Mouse (Mus musculus) kidney, embryonic 16.5 days (tissue): ENCODE results near the gene Zfp64. TPM values are rescaled to one million over a fixed set of nuclear protein-coding genes. Genes with fewer than 3 reads are reported as not detected.

ENCODE experiments used
- ATAC-seq: fragments of 200-750 bp; cut with Nextera tagmentation; 2 replicates; pipeline ENCODE4 v1.8.0; 2017; ENCODE audit warnings: moderate TSS enrichment; ENCODE audit not compliant: low FRiP score, low TSS enrichment
- H3K27ac ChIP-seq: fragments of 300-500 bp; sonication (generic); 2 replicates; pipeline ENCODE4 v1.5.1; 2014; ENCODE audit warnings: low read length
- H3K27me3 ChIP-seq: fragments of 300-500 bp; sonication (generic); 2 replicates; pipeline ENCODE4 v1.6.1; 2014; ENCODE audit warnings: low read length, control low read depth, mixed read lengths; ENCODE audit not compliant: insufficient read depth
- H3K36me3 ChIP-seq: fragments of 300-500 bp; sonication (generic); 2 replicates; pipeline ENCODE4 v1.6.1; 2014; ENCODE audit warnings: low read length, control low read depth, mixed read lengths; ENCODE audit not compliant: insufficient read depth
- H3K4me1 ChIP-seq: fragments of 300-500 bp; sonication (generic); 2 replicates; pipeline ENCODE4 v1.6.1; 2014; ENCODE audit warnings: low read length, control low read depth, mixed read lengths; ENCODE audit not compliant: insufficient read depth
- H3K4me2 ChIP-seq: fragments of 300-500 bp; sonication (generic); replicated peaks from 2 replicates; pipeline ENCODE4 v1.6.1; 2014; ENCODE audit warnings: low read depth, low read length
- H3K4me3 ChIP-seq: fragments of 300-500 bp; sonication (generic); 2 replicates; pipeline ENCODE4 v1.5.1; 2014; ENCODE audit warnings: mild to moderate bottlenecking, low read length
- H3K9ac ChIP-seq: fragments of 300-500 bp; sonication (generic); replicated peaks from 2 replicates; pipeline ENCODE4 v1.6.1; 2014; ENCODE audit warnings: low read length
- H3K9me3 ChIP-seq: fragments of 300-500 bp; sonication (generic); 2 replicates; pipeline ENCODE4 v1.6.1; 2016; ENCODE audit warnings: low read length, control low read depth
- WGBS: fragments of 180-500 bp; shearing (Covaris S2); extraction: QIAGEN DNeasy Blood & Tissue Kit; methylation state at CpG from one replicate; pipeline ENCODE4 v1.1.7; 2014; 5-methylcytosine and 5-hydroxymethylcytosine counted together
- polyA plus RNA-seq: library from polyadenylated mRNA; unstranded; fragments of >200 nt; fragmentation: Nextera tagmentation; extraction: Ambion mirVana; gene quantifications from 2 replicates; pipeline ENCODE4 v1.2.1, GENCODE M21; 2015

The Zfp64 gene
- 30.1 and 33.0 TPM in 2 replicates for polyA plus RNA-seq

DNA sequence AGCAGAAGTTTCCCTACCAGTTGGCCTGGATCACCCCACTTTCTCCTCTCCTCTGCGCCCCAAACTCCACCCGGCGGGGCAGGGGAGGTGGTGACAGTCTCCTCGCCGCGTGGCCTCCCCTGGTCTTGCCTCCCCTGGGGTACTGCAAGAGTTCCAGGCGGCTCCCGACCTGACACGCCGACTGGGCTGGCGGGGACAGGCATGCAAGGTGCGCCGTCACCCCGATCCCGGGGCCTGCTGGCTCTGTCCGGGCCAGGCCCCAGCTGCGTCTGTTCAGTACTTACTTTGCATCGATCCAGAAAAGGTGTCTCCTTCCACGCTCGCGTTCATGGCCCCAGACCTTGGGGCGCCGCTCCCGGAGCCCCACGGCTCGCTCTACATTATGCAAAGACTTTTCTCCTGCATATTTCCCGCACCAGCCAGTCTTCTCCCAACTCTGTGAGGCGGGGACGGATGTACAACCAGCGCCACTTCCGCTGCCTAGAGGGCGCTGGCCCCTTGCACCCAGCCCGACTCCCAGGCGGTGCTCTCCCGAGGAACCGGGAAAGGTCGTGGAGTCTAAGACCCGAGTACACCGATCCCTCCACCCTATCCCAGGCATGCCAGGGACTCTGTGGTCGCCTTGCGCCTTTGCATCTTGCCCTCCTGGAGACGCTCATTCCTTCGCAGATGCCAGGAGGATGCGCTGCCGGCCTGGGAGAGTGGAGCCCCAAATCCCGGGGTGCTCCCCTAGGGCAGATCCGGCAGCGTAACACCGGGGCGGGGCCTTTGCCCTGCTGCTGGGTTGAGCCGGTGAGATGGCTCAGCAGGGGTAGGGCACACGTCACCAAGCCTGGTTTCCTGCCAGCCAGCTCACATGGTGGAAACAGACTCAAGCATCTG lies at the start of gene Zfp64:
Gene Zfp64, minus strand, starts transcription at position 753 of the 882 bp plus-strand sequence.
- H3K4me2 ChIP-seq, result peak within 1 kb of the TSS; percentile 93
- H3K27me3 ChIP-seq, result no peaks in the 10 kb centered on the region
- under 1% methylated on average over 52 of the region's 52 CpGs for WGBS
- H3K4me3 ChIP-seq, result peak within 1 kb of the TSS; percentile 88
- H3K4me1 ChIP-seq, result peaks cover 18% of the 10 kb centered on the region
- H3K9ac ChIP-seq, result peak within 1 kb of the TSS; percentile 91
- H3K9me3 ChIP-seq, result no peaks in the 10 kb centered on the region
- peak; percentile 93 for ATAC-seq
- peaks cover 13% of the 10 kb centered on the region for H3K36me3 ChIP-seq
- peak within 1 kb of the TSS; percentile 88 for H3K27ac ChIP-seq

GRCm38 (mm10) chr2:168992642-168993420 lies 37.4 kb upstream of the Zfp64 start:
- WGBS, result 75% methylated on average over 22 of the region's 22 CpGs
- Histone ChIP-seq H3K36me3 (no peaks in the 10 kb centered on the region), H3K27me3 (no peaks in the 10 kb centered on the region), H3K9ac (no peak overlapping the region), H3K4me1 (peaks cover 5% of the 10 kb centered on the region; the same call in 1 of the 2 replicates), H3K9me3 (no peaks in the 10 kb centered on the region), H3K4me2 (no peak overlapping the region; the same call in 1 of the 2 replicates), H3K4me3 (no peak overlapping the region), H3K27ac (no peak overlapping the region)
- no peak for ATAC-seq

- H3K4me3 ChIP-seq, result no peak overlapping the region
- H3K36me3 ChIP-seq, result no peaks in the 10 kb centered on the region
- WGBS, result 71% methylated on average over 4 of the region's 4 CpGs
- no peak overlapping the region for H3K27ac ChIP-seq
- peaks cover 5% of the 10 kb centered on the region; the same call in 1 of the 2 replicates for H3K4me1 ChIP-seq
- ATAC-seq, result no peak
- H3K27me3 ChIP-seq, result no peaks in the 10 kb centered on the region
- no peaks in the 10 kb centered on the region for H3K9me3 ChIP-seq
- H3K4me2 ChIP-seq, result no peak overlapping the region
- H3K9ac ChIP-seq, result no peak overlapping the region
These were observed 35.6 kb upstream of the Zfp64 start for GRCm38 (mm10) chr2:168990957-168991356.

DNA sequence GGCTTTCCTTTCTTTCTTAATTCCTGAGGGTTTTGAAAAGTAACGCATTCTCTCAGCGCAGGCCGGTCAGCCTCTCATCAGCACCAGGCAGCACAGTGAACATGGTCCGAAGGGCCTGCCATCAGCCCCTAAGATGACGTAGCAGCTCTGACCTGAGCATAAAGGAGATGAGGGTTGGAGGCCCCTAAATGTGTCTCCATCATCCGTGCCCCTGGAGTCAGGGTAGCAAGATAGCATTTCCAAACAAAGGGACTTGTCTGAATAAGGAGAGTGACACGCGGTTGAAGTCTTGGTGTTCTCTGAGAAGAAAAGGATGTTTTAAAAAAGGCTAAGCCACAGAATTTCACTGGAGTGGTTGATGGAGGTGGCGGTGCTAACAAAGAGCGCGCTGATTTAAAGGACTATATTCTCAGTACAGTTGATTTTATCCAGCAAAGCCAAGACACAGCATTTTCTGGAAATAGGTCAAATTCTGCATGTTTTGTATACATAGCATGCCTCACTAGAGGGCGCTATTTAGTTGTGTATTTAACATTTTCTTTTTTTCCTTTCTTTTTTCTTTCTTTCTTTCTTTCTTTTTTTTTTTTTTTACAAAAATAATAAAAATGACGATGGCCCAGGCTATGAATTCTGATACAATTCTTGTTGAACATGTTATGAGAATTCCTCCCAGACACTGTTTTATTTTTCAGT lies 34.8 kb upstream of the Zfp64 start:
- no peak overlapping the region for H3K27ac ChIP-seq
- WGBS, result 46% methylated on average over 13 of the region's 13 CpGs
- no peak overlapping the region for H3K4me3 ChIP-seq
- ATAC-seq, result no peak
- no peak overlapping the region for H3K9ac ChIP-seq
- H3K4me2 ChIP-seq, result no peak overlapping the region
- no peaks in the 10 kb centered on the region for H3K27me3 ChIP-seq
- no peaks in the 10 kb centered on the region for H3K9me3 ChIP-seq
- no peaks in the 10 kb centered on the region for H3K36me3 ChIP-seq
- peaks cover 5% of the 10 kb centered on the region; the same call in 1 of the 2 replicates for H3K4me1 ChIP-seq

DNA sequence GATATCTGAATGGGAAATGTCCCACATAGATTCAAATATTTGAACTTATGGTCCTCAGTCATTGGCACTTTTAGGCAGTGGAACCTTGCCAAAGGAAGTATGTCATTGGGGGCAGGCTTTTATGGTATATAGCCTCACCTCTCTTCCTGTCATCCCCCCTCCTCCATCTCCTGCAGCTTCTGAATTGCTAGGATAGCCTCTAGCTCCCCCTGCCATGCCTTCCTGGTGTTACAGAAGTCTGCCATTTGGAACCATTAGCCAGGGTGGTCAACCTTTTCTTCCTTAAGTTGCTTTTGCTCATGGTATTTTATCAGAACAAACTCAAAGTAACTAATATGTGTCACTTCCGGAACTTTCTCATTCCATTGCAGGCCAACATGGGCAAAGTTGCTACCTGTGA lies 32.7 kb upstream of the Zfp64 start:
- WGBS, result 97% methylated on average over 1 of the region's 1 CpGs
- no peak overlapping the region for H3K4me2 ChIP-seq
- H3K27me3 ChIP-seq, result no peaks in the 10 kb centered on the region
- no peak for ATAC-seq
- H3K4me1 ChIP-seq, result peaks cover 5% of the 10 kb centered on the region; the same call in 1 of the 2 replicates
- H3K36me3 ChIP-seq, result no peaks in the 10 kb centered on the region
- no peak overlapping the region for H3K9ac ChIP-seq
- H3K9me3 ChIP-seq, result no peaks in the 10 kb centered on the region
- no peak overlapping the region for H3K27ac ChIP-seq
- H3K4me3 ChIP-seq, result no peak overlapping the region

DNA sequence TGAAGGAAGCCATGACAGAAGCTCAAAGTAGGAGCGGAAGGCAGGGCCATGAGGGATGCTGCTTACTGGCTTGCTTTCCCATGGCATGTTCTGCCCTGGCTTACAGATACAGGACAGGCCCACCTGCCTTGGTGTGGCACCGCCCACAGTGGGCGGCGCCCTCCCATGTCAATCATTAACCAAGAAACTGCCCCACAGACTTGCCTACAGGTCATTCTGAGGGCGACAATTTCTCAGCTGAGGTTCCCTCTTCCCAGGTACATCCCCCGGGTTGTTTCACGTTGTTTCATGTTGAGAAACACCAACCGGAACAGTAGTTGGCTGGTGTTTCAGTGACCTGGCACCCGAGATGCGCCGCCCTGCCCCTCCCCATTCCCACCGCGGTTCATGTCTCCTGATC lies 32.0 kb upstream of the Zfp64 start:
- no peak for ATAC-seq
- Histone ChIP-seq H3K4me3 (no peak overlapping the region), H3K36me3 (no peaks in the 10 kb centered on the region), H3K4me2 (no peak overlapping the region), H3K9ac (no peak overlapping the region), H3K27ac (no peak overlapping the region), H3K4me1 (peaks cover 3% of the 10 kb centered on the region; the same call in 1 of the 2 replicates), H3K27me3 (no peaks in the 10 kb centered on the region), H3K9me3 (no peaks in the 10 kb centered on the region)
- 69% methylated on average over 13 of the region's 13 CpGs for WGBS

- H3K9me3 ChIP-seq, result peaks cover 4% of the 10 kb centered on the region; the same call in 1 of the 2 replicates
- no peak overlapping the region for H3K27ac ChIP-seq
- H3K9ac ChIP-seq, result no peak overlapping the region
- no peak for ATAC-seq
- H3K27me3 ChIP-seq, result no peaks in the 10 kb centered on the region
- H3K4me3 ChIP-seq, result no peak overlapping the region
- no peaks in the 10 kb centered on the region for H3K36me3 ChIP-seq
- H3K4me2 ChIP-seq, result no peak overlapping the region
- 95% methylated on average over 7 of the region's 7 CpGs for WGBS
- no peaks in the 10 kb centered on the region for H3K4me1 ChIP-seq
These were observed 26.6 kb upstream of the Zfp64 start for GRCm38 (mm10) chr2:168981951-168982350.

GRCm38 (mm10) chr2:168981448-168981847 lies 26.1 kb upstream of the Zfp64 start:
- WGBS, result 80% methylated on average over 12 of the region's 12 CpGs
- no peak overlapping the region for H3K4me3 ChIP-seq
- peaks cover 4% of the 10 kb centered on the region; the same call in 1 of the 2 replicates for H3K9me3 ChIP-seq
- no peak overlapping the region for H3K9ac ChIP-seq
- no peak overlapping the region for H3K4me2 ChIP-seq
- H3K4me1 ChIP-seq, result no peaks in the 10 kb centered on the region
- H3K27ac ChIP-seq, result no peak overlapping the region
- no peak for ATAC-seq
- no peaks in the 10 kb centered on the region for H3K36me3 ChIP-seq
- H3K27me3 ChIP-seq, result no peaks in the 10 kb centered on the region

DNA sequence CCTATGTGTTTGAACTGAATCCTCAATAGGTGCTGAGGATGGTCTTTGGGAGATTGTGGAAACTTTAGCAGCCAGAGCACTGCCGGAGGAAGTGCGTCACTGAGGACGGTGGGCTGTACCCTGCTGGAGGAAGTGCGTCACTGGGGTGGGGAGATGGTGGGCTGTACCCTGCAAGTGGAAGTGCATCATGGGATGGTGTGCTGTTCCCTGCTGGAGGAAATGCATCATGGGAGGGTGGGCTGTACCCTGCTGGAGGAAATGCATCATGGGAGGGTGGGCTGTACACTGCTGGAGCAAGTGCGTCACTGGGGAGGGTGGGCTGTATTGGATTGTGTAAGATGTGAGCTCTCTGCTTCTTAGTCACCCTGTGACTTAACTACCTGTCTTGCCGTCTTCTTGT lies 25.5 kb upstream of the Zfp64 start:
- Histone ChIP-seq H3K27me3 (no peaks in the 10 kb centered on the region), H3K9me3 (peaks cover 4% of the 10 kb centered on the region; the same call in 1 of the 2 replicates), H3K4me1 (no peaks in the 10 kb centered on the region), H3K4me3 (no peak overlapping the region), H3K9ac (no peak overlapping the region), H3K27ac (no peak overlapping the region), H3K4me2 (no peak overlapping the region), H3K36me3 (no peaks in the 10 kb centered on the region)
- peak; percentile 67 for ATAC-seq
- 49% methylated on average over 6 of the region's 6 CpGs for WGBS
